Mouse (Mus musculus): Measurements from ENCODE around the gene Zfp553.

GRCm38 (mm10) chr7:127253341-127253740 lies 20.5 kb downstream of the Zfp553 start:
- TF ChIP-seq CTCF (IDR thresholded peaks at IDR 0.05; ENCODE audit: control insufficient read depth, insufficient read depth, insufficient read length) (no peak), MAX (IDR thresholded peaks at IDR 0.05) (no peak), USF1 (IDR thresholded peaks at IDR 0.05; ENCODE audit: low read depth) (no peak), FOSL1 (IDR thresholded peaks at IDR 0.05; ENCODE audit: insufficient read depth, low read length, poor library complexity, severe bottlenecking) (no peak), CEBPB (IDR thresholded peaks at IDR 0.05; ENCODE audit: low read depth) (no peak), MYOG (IDR thresholded peaks at IDR 0.05; ENCODE audit: control insufficient read depth, extremely low read depth, insufficient read length) (no peak), MYOD1 (IDR thresholded peaks at IDR 0.05; ENCODE audit: control insufficient read depth, insufficient read length, low read depth) (no peak)

Measured in C2C12 (cell line).